Mouse (Mus musculus) left cerebral cortex, adult 18-20 months (tissue): ENCODE measurements at regions not wholly inside any gene's neighbourhood (a gene's known extent, or its start where the extent isn't known, plus 50 kb on each side); places are given as distances from the start of the nearest gene placed in this dataset.

Source experiments
- DNase-seq, 2 experiments: peaks; one replicate each; pipeline ENCODE4 v3.0.0; 2021 to 2022; ENCODE audit warnings: low spot score in 2 of 2, mixed read lengths in 1 of 2

GRCm38 (mm10) chr8:89663859-89664258 is 619.9 kb upstream of the Sall1 start:
- no peak for DNase-seq

- DNase-seq, result no peak
These were observed 615.3 kb upstream of the Sall1 start for GRCm38 (mm10) chr8:89658998-89659944.

GRCm38 (mm10) chr8:89655369-89655768 is 611.4 kb upstream of the Sall1 start:
- DNase-seq, result no peak

DNA sequence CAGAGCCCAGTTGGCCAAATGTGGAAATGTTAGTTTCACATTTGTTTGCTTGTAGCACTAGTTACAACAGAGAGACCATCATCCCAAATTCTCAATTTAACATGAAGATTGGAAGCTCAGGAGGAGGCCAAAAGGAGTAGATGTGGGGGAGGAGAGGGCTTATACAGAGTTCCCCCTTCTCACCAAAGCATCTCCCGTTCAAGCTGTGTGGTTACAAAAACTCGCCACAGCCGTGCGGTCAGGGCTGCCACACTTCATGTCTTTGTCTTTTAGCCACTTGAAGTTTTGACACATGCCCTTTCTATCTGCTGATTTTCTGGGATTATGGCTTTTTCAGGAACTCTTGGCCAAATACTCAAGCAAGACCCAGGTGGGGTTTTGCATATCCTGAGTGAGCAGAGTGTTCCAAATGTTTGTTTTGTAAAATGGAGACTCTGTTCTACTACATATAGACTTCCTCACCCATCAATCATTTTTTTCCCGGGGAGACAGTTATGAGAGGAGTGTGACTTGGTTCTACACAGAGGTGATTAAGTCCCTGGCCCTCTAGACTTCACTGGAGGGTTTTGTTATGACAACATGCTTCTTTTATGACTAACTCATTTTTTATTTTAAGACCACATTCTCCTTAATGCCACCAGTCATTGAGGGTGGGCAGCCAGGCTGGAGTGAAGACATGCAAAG is 605.4 kb upstream of the Sall1 start:
- no peak for DNase-seq

GRCm38 (mm10) chr8:89646946-89647345 is 603.0 kb upstream of the Sall1 start:
- DNase-seq, result no peak

GRCm38 (mm10) chr8:89641339-89641738 is 597.4 kb upstream of the Sall1 start:
- no peak for DNase-seq

DNA sequence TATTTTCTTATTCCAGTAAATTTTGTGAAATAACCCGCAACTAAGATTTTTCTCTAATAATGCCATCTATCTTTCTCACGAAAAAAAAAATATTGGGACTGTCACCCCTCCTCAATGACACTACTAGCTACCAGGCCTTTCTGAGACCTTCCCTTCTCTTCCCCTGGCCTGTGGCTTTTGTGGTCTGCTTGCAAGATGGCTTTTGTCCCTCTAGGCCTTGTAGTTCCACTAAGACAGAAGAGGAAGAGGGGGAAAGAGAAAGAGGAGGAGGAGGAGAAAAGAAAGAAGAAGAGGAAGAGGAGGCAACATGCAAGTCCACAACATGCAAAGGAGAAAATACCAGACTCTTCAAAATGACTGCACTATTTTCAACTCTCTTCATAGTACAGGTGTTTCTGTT is 590.9 kb upstream of the Sall1 start:
- DNase-seq, result no peak

GRCm38 (mm10) chr8:89632304-89632703 is 588.3 kb upstream of the Sall1 start:
- no peak for DNase-seq

DNA sequence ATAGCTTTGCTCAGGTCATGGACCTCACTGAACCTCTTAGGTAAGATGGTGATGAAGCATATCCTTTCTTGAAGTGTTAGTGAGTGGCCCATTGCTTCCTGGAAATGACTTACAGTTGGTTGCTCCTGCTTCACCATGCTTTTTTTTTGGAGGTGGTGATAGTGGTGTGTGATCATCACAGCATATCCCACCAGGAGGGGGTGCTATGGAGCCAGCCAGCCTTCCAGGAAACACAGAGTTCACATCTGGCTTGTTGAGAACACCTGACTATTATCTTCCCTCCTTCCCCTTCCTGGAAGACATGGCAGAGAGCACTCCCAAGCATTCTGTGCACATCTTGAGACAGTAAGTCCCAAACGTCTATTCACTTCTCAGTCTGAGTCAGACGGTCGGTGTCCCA is 586.6 kb upstream of the Sall1 start:
- DNase-seq, result no peak

GRCm38 (mm10) chr8:89618089-89618488 is 574.1 kb upstream of the Sall1 start:
- DNase-seq, result no peak

DNA sequence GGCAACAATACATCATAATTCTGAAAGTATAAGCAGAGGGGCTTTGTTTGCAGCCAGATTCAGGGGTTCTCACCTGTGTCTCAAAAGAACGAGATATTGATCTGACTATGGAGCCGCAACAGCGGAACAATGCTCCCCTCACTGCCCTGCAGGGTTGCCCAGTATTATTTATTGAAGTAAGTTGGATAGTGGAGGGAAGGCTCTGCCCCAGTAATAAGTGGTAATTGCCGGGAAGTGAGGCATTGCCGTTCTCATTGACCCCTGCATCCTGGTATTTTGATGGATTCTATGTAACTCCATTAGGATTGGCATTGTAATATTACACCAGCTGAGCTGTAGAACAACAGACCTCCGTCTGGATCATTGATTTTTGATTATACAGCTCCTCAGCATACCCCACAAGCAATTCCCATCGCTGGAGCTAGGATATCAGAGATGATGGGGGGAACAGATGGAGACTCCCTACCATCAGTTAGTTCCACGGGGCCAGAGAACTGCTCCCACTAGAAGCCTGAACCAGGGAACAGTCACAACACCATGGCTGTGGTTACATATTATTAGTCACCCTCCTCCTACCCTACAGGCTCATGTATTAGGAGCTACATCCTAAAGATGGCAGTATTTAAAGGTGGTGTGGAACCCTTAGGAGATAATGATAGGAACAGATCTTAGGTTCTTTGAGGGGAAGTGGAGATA is 572.0 kb upstream of the Sall1 start:
- DNase-seq, result no peak

- DNase-seq, result no peak
These were observed 565.1 kb upstream of the Sall1 start for GRCm38 (mm10) chr8:89609074-89609473.

DNA sequence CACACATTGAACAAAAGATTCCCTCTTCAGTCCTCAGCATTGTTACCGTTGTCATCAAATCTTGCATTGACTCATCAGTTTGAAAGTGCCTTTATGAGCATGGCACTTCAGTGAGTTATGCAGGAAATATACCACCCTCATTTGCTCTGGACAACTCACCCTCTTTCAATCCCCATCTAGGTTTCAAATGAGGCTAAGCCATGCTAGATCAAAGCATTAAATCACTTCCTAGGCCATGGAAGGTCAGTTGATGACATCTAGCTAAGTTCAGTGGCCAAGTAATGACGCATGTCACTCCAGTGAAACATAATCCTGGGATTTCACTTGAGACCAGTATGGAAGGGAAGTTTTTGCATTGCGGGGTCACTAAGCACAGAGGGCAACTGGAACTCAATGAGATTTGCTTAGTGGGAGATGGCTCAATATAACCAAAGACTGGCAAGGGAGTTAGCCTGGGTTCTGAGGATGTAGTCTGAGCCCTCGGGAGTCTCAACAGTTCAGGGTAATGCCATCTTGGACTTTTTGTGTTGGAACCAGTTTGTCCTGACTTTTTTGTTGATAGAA is 562.0 kb upstream of the Sall1 start:
- no peak for DNase-seq

DNA sequence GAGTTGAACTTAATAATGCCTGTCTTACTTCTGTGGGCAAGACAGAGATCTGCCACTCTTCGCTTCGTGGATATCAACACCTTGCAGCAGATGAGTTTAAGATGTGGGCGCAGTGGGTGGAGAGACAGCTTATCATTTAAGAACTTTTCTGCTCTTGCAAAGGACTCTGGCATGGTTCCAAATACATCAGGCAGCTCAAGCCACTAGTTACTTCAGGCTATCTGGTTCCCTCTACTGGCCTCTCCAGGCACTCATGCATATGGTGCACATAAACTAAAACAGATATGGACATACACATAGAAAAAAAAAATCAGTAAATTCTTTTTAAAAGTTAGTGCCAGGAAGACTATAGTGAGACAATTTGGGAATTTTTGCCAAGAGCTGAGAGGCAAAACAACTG is 560.5 kb upstream of the Sall1 start:
- no peak for DNase-seq

DNA sequence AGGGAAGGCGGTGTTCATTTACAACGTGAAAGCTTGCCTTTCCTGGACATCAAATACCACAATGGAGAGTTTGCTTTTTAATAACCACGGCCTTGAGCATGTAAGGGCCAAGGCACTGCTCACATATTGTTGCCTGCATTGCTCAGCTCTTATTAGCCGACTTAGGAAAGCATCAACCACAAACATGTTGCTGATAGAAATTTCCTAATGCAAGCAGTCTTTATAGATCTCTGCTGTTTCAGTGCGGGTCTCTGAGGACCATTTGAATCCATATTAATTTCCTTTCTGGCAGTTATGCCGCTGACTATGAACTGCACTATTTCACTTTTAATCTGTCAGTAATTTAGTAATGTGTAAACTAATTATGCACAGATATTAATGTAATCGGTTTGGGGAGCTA is 552.4 kb upstream of the Sall1 start:
- DNase-seq, result no peak

- no peak for DNase-seq
These were observed 539.1 kb upstream of the Sall1 start for GRCm38 (mm10) chr8:89583091-89583490.

DNA sequence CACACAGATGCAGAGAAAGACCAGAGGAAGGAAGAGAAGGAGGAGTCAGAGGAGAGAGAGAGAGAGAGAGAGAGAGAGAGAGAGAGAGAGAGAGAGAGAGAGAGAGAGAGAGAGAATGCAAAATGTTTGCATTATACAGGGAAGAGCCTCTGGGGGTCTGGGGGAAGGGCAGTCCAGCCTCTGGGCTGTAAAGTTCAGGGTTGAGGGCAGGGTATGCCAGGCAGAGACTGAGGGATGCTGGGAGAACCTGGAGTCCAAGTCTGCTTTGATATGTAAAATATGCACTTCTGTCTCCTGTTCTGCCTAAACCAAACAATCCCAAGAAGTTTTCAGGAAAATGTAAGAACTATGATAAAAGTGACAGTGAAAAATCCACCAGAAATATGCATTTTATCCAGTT is 538.6 kb upstream of the Sall1 start:
- DNase-seq, result no peak

DNA sequence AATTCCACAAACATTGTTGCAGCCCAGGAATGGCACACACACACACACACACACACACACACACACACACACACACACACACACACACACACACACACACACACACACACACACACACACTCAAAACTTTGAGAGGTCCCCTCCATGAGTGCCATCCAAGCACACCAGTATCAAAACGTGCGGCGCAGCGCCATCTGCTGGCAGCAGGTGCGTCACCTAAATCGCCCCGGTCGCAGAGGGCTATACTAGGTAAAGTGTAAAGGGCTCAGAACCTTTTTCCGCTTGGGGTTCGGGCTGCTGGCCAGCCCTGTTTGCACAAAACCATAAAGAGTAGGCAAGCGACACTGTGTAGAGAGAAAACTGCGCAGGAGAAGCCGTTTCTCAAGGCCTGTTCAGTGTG is 527.9 kb upstream of the Sall1 start:
- peak; percentile 76 to 84 for DNase-seq

DNA sequence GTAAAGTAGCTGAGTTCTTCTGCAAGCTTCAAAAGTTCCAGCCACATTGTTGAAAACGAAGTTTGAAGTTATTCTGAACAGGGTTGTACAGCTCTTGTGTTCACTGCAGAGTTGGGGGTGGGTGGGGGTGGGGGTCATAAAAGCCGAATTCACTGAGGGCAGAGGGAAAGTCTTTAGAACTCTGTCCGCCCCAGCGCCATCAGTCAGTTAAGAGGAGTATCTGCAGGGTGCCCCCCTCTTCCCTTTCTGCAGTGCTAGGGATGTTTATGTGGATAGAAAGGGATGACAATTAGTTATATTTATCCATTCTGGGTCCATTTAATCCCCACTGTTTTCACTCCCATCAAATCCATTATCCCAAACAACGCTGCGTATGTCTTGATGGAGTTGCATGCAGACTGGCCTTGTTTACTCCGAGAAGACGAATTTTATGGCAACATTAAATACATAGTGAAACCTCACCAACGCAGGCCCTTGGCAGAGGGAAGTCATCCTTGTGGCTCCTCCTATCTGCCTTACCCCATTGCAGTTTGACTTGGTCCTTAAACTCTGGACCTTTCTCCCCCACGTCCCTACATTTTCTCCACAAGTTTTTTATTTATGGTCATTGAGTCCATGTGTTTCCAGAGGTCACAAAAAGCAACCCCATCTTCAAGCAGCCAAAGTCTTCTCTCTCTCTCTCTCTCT is 526.8 kb upstream of the Sall1 start:
- DNase-seq, result no peak

GRCm38 (mm10) chr8:89569406-89569805 is 525.4 kb upstream of the Sall1 start:
- DNase-seq, result no peak

DNA sequence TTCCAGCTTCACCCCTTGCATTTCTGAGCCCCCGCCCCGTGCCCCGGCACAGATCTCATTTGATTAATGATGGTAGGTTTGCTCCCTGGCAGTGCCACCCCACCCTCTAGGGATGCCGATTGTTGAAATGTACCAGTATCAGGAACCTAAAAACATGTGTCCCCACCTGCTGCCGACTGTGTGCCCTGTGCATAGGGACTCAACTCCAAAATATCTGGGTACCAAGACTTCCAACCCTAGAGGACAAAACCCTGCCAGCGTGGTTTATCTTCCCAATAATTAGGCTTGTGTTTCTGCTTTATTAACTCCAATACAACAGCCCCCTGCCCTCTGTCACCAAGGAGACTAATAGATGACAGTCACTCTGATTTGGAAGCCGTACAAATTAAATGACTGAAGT is 524.7 kb upstream of the Sall1 start:
- no peak for DNase-seq
